Mouse (Mus musculus): ENCODE results near the gene Vmn2r110. TPM values are rescaled to one million over a fixed set of nuclear protein-coding genes. Genes with fewer than 3 reads are reported as not detected.

The Vmn2r110 gene
- total RNA-seq (2022): not detected

GRCm38 (mm10) chr17:20596323-20596722, at the start of gene Vmn2r110:
TSS of gene Vmn2r110 (minus strand) at chr17:20596423.
- DNase-seq (ENCODE audit: low spot score in 2 of 2): no peak

- no peak for DNase-seq (ENCODE audit: low spot score in 2 of 2)
These were observed 28.6 kb upstream of the Vmn2r110 start, which contains the start of gene Fpr-rs3 for GRCm38 (mm10) chr17:20624777-20625176. TSS of gene Fpr-rs3 (minus strand) at chr17:20624877.

GRCm38 (mm10) chr17:20564656-20565055, 31.6 kb downstream of the Vmn2r110 start, which contains the start of gene Vmn2r109:
TSS of gene Vmn2r109 (minus strand) at chr17:20564756.
- no peak for DNase-seq (ENCODE audit: low spot score in 2 of 2)

Other genes starting within 250 kb of the Vmn2r110 start
- not detected for gene Vmn1r224, start 182.3 kb downstream of the Vmn2r110 start, total RNA-seq (2022)
- gene Vmn2r108, start 115.1 kb downstream of the Vmn2r110 start, total RNA-seq (2022): not detected
- not detected for gene Vmn1r225, start 98.3 kb downstream of the Vmn2r110 start, total RNA-seq (2022)
- gene Vmn2r109, start 31.7 kb downstream of the Vmn2r110 start, total RNA-seq (2022): not detected
- not detected for gene Fpr-rs3, start 28.5 kb upstream of the Vmn2r110 start, total RNA-seq (2022)
- not detected for gene Vmn1r226, start 86.4 kb upstream of the Vmn2r110 start, total RNA-seq (2022)
- gene Vmn1r227, start 133.4 kb upstream of the Vmn2r110 start, total RNA-seq (2022): not detected
- not detected for gene Vmn1r228, start 189.7 kb upstream of the Vmn2r110 start, total RNA-seq (2022)
- not detected for gene Vmn1r229, start 215.1 kb upstream of the Vmn2r110 start, total RNA-seq (2022)
- not detected for gene Vmn1r230, start 244.0 kb upstream of the Vmn2r110 start, total RNA-seq (2022)